Mouse (Mus musculus) liver (tissue): ENCODE data around the gene Nt5c1a.
A peak's percentile ranks its signal among the peaks of the same experiment; 100 is the strongest.

Experiments used
- DNase-seq: peaks from one replicate; pipeline ENCODE4 v3.0.0-alpha.2; 2020; ENCODE audit warnings: mixed read lengths

Gene Nt5c1a

DNA sequence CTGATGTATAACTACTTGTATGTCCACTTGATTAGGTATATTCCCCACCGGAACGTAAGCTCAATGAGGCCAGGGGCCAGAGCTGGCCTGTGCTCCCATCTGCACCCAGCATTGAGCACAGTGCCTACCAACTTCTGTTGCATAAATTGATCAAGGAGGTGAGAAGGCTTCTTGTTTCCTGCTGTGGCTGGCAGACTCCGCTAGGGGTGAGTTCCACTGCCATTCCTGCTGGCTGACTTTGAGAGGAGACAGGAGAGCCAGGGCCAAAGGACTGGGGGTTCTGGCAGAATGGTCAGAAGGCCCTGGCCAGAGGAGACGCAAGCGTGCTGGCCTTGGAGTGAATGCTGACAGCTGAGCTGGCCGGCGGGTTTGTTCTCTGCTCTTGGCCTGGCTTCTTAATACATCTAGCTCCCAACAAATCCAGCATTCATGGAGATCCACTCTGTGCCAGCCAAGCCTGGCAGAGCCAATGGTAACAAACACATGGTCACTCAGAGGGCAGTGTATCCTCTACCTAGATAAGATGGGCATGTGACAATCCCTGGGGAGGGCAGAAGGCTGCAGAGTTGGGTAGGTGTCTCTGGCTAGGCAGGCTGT, 47.8 kb downstream of the Nt5c1a start:
- DNase-seq: no peak

DNA sequence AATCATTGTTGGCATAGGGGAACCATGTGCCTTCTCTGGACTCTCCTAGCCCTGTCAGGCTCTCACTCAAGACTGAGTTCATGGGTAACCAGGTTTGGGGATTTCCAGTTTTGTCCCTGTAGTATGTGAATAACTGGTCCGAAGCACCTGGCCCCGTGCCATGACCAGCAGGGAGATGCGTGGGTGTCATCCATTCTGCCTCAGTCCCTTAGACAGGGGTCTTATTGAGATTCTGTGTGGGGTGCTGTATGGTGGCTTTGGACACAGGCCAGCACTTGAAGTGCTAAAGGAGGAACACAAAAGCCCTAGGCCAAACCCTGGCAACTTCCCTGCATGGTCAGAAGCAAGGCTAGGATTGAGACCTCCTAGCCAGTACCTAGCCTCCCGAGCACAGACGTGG, 50.9 kb downstream of the Nt5c1a start:
- DNase-seq: no peak

DNA sequence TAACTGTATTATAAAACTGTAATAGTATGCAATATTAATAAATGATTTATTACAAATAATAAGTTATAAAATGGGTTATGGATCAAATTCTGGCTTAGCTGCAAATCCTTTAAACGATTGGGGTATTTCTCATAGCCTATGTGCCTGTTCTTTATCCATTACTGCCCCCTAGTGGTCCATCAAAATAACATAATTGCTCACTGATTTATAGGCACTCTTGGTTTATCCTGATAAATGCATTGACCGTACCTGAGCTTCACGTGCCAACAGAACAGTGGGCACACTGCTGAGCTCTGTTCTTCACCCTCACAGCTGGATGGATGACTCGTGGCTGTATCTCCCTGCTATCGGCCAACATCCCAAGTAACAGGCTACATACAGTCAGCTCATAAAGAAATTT, 53.3 kb downstream of the Nt5c1a start:
- DNase-seq: no peak

GRCm38 (mm10) chr4:123260071-123260746, 58.9 kb downstream of the Nt5c1a start:
- peak; percentile 29 for DNase-seq

GRCm38 (mm10) chr4:123261721-123262401, 60.6 kb downstream of the Nt5c1a start, which contains the start of gene Pabpc4:
Gene Pabpc4 (plus strand): TSS chr4:123262351.
- no peak for DNase-seq
